Mouse (Mus musculus): Measurements from ENCODE around the gene Myl7. TPM values are rescaled to one million over a fixed set of nuclear protein-coding genes. Genes with fewer than 3 reads are reported as not detected.

The Myl7 gene
- total RNA-seq, 2 experiments from 2014 or later = not detected

DNA sequence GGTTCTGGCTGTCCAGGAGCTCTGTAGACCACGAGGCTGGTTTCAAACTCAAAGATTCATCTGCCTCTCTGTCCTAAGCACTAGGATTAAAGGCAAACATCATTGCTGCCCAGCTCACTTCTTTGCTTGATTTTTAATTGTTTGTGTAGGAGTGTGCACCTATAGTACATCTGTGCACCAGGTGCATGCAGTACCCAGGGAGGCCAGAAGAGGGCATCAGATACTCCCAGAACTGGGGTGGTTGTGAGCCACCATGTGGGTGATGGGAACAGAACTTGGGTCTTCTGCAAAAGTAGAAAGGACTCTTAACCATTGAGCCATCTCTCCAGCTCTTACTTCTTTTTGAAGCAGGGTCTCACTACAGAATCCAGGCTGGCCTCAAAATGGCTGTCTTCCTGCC, 39.9 kb downstream of the Myl7 start:
- DNase-seq = no peak
- Histone ChIP-seq H3K27ac (peak overlapping the region; percentile 24; the same call in 1 of the 2 replicates), H3K4me3 (no peak overlapping the region)
- TF ChIP-seq CTCF (IDR thresholded peaks at IDR 0.05) = peak; percentile 39
- intact Hi-C loops (cut with DNase I) = no loop called here

GRCm38 (mm10) chr11:5856479-5857130, 42.0 kb downstream of the Myl7 start:
- DNase-seq = peak; percentile 72
- Histone ChIP-seq H3K4me3 (peak overlapping the region; percentile 36), H3K27ac (peak overlapping the region; percentile 93)
- TF ChIP-seq CTCF (IDR thresholded peaks at IDR 0.05) = no peak
- intact Hi-C loops (cut with DNase I) = no loop called here

DNA sequence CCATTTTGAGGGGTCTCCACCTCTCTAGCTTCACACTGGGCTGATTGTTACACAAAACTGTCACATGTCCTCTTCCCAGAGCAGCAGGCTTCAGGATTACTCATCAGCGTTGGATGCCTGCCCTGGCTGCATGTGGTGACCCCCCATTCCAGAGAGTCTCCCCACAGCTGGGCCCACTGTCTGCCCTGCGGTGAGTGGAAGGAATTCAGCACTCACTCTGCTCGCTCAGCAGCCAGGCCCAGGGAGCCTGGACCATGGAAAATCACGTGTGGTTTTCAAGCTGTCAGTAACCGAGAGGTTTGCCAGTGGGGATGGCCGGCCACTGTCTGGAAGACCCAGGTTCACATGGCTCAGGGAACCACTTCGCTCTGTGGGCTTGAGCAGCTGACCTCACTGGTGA, 42.7 kb downstream of the Myl7 start:
- peak overlapping the region; percentile 93 for H3K27ac ChIP-seq
- intact Hi-C loops (cut with DNase I) = no loop called here

GRCm38 (mm10) chr11:5855481-5855880, 43.1 kb downstream of the Myl7 start:
- H3K27ac ChIP-seq = peak overlapping the region; percentile 93

More for the DNA sequence above, 42.7 kb downstream of the Myl7 start:
- no peak for TF ChIP-seq CTCF (IDR thresholded peaks at IDR 0.05)
- H3K4me3 ChIP-seq = peak overlapping the region; percentile 36; the same call in 1 of the 2 replicates
- peak; percentile 86 for DNase-seq

GRCm38 (mm10) chr11:5852314-5852713, 46.3 kb downstream of the Myl7 start:
- intact Hi-C loops (cut with DNase I) = no loop called here
- no peak for TF ChIP-seq CTCF (IDR thresholded peaks at IDR 0.05)
- Histone ChIP-seq H3K27ac (peak overlapping the region; percentile 83), H3K4me3 (no peak overlapping the region)
- peak; percentile 83 for DNase-seq

More at GRCm38 (mm10) chr11:5855481-5855880, 43.1 kb downstream of the Myl7 start:
- DNase-seq = no peak
- no peak overlapping the region for H3K4me3 ChIP-seq
- no peak for TF ChIP-seq CTCF (IDR thresholded peaks at IDR 0.05)
- intact Hi-C loops (cut with DNase I) = no loop called here

DNA sequence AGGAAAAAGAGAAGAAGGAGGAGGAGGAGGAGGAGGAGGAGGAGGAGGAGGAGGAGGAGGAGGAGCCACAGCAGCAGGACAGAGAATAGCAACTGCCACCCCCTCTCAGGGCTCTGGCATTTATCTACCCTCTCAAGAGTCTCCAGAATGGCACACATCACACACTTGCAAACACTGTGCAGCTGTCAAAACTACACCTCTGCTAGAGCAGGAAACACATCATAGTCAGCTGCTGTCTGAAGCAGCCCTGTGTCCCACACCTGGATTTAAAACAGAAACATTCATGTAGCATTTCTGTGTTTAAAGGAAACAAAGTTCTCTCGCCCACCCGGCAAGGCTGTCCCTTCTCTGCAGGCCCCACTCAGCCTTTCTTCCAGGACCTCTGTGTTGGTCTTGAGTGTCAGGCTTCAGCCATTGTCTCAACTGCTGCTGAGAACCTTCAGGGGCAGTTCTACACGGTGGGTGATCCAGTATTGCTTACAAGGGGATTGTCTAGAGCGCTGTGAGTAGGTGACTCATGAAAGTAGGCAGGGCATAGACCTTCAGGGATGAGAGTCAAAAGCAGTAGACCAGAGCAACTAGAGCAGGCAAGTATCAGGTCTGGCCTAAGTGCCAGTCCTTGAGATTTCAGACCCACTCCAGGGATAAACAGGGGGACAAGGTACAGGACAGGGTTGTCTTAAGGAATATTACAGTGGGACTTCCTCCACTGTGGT, 47.4 kb downstream of the Myl7 start:
- TF ChIP-seq CTCF (IDR thresholded peaks at IDR 0.05) = no peak
- no peak for DNase-seq
- Histone ChIP-seq H3K4me3 (no peak overlapping the region), H3K27ac (peak overlapping the region; percentile 83)
- intact Hi-C loops (cut with DNase I) = no loop called here

DNA sequence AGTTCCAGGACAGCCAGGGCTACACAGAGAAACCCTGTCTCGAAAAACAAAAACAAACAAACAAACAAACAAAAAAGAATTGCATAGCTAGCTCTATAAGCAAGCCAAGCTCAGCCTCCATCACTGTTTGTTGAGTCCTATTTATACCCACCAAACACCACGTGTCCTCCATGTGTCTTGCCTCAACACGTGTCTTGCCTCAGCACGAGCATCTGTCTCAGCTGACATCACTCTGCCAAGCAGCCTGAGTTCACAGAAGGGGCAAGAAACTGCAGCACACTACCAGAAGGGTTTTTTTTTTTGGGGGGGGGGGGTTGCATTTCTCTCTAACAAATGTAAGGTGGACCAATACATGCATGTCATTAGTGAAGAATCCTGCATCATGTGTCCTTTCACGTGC, 48.1 kb downstream of the Myl7 start:
- H3K4me3 ChIP-seq = no peak overlapping the region
- DNase-seq = peak; percentile 43
- intact Hi-C loops (cut with DNase I) = no loop called here
- peak overlapping the region; percentile 83; the same call in 1 of the 2 replicates for H3K27ac ChIP-seq
- no peak for TF ChIP-seq CTCF (IDR thresholded peaks at IDR 0.05)

GRCm38 (mm10) chr11:5849316-5849715, 49.3 kb downstream of the Myl7 start:
- peak; percentile 60 for DNase-seq
- Histone ChIP-seq H3K27ac (peak overlapping the region; percentile 61), H3K4me3 (no peak overlapping the region)
- TF ChIP-seq CTCF (IDR thresholded peaks at IDR 0.05) = no peak
- intact Hi-C loops (cut with DNase I) = no loop called here

GRCm38 (mm10) chr11:5848741-5849140, 49.8 kb downstream of the Myl7 start:
- intact Hi-C loops (cut with DNase I) = no loop called here
- Histone ChIP-seq H3K4me3 (no peak overlapping the region), H3K27ac (peak overlapping the region; percentile 61)
- TF ChIP-seq CTCF (IDR thresholded peaks at IDR 0.05) = no peak
- peak; percentile 80 for DNase-seq

GRCm38 (mm10) chr11:5846639-5847345, 51.8 kb downstream of the Myl7 start:
- no peak for TF ChIP-seq CTCF (IDR thresholded peaks at IDR 0.05)
- Histone ChIP-seq H3K27ac (peak overlapping the region; percentile 61), H3K4me3 (no peak overlapping the region)
- intact Hi-C loops (cut with DNase I) = no loop called here
- peak; percentile 60 for DNase-seq

Other genes starting within 250 kb of the Myl7 start
- gene Mrps24, start 183.1 kb downstream of the Myl7 start, total RNA-seq (2021) = 100 to 1,000 TPM in 1 of 2 experiments, 10 to 100 TPM in 1; 92.2 to 109 TPM
- 10 to 100 TPM; 42.2 to 48.9 TPM for gene Urgcp, start 136.4 kb downstream of the Myl7 start, total RNA-seq (2021)
- gene Dbnl, start 110.3 kb downstream of the Myl7 start, total RNA-seq (2021) = 10 to 100 TPM; 10.7 to 14.0 TPM
- 1,000 to 10,000 TPM; 2,835 to 2,943 TPM for gene Pgam2, start 95.0 kb downstream of the Myl7 start, total RNA-seq (2021)
- gene Polm, start 60.8 kb downstream of the Myl7 start, total RNA-seq (2021) = 1 to 10 TPM; 1.7 to 3.1 TPM
- 10 to 100 TPM; 52.8 to 72.3 TPM for gene Aebp1, start 36.8 kb downstream of the Myl7 start, total RNA-seq (2021)
- gene Pold2, start 20.5 kb downstream of the Myl7 start, total RNA-seq (2021) = 10 to 100 TPM; 39.7 to 48.5 TPM
- 1 to 10 TPM; 1.8 to 7.8 TPM for gene Gck, start 51.3 kb upstream of the Myl7 start, total RNA-seq (2021)
- 10 to 100 TPM; 37.0 to 46.7 TPM for gene Ykt6, start 56.9 kb upstream of the Myl7 start, total RNA-seq (2021)
- gene Camk2b, start 167.6 kb upstream of the Myl7 start, total RNA-seq (2021) = 100 to 1,000 TPM; 108 to 128 TPM